Mouse (Mus musculus): ENCODE data around the gene Defb36.

DNA sequence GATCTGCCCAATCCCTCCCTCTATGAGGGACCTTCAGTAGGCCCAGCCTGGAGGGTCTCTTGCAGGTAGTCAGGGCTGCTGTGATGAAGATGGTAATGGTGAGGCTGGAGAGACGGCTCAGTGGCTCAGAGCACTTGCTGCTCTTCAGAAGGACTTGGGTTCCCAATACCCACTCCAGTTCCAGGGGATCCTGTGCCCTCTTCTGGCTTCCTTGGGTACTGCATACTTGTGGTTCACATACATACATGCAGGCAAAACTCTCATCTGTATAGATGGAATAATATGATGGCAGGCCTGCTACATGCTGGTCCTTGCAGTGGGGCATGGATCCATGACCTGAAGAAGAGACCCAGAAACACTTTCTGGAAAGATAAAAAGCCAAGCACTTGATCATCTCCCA is 4.6 kb downstream of the Defb36 start:
- TF ChIP-seq CTCF (IDR thresholded peaks at IDR 0.05; ENCODE audit: low read depth) (no peak), EP300 (IDR thresholded peaks at IDR 0.05; ENCODE audit: low read depth) (no peak)
